Mouse (Mus musculus) embryonic facial prominence, embryonic 13.5 days (tissue): ENCODE results near the gene Safb. TPM values are rescaled to one million over a fixed set of nuclear protein-coding genes. Genes with fewer than 3 reads are reported as not detected.
"Not testable (repeated sequence)": the region's sequence is repeated elsewhere in the genome, so short reads cannot be mapped to it uniquely, and the experiment has no call there.

Experiments used
- ATAC-seq: fragments of 200-750 bp; cut with Nextera tagmentation; 2 replicates; pipeline ENCODE4 v1.8.0; 2017; ENCODE audit warnings: low read depth; ENCODE audit not compliant: insufficient number of reproducible peaks, insufficient read depth, low FRiP score, low TSS enrichment
- H3K27ac ChIP-seq: fragments of 300-500 bp; sonication (generic); 2 replicates; pipeline ENCODE4 v1.5.1; 2015; ENCODE audit warnings: moderate library complexity, mild to moderate bottlenecking, inconsistent platforms
- H3K27me3 ChIP-seq: fragments of 300-500 bp; sonication (generic); 2 replicates; pipeline ENCODE4 v1.6.1; 2015; ENCODE audit warnings: mild to moderate bottlenecking, inconsistent platforms
- H3K36me3 ChIP-seq: fragments of 300-500 bp; sonication (generic); 2 replicates; pipeline ENCODE4 v1.6.1; 2015; ENCODE audit warnings: mild to moderate bottlenecking, inconsistent platforms
- H3K4me1 ChIP-seq: fragments of 300-500 bp; sonication (generic); 2 replicates; pipeline ENCODE4 v1.6.1; 2015; ENCODE audit warnings: inconsistent platforms
- H3K4me2 ChIP-seq: fragments of 300-500 bp; sonication (generic); 2 replicates; pipeline ENCODE4 v1.6.1; 2015; ENCODE audit warnings: moderate library complexity, mild to moderate bottlenecking, inconsistent platforms
- H3K4me3 ChIP-seq: fragments of 300-500 bp; sonication (generic); 2 replicates; pipeline ENCODE4 v1.5.1; 2015; ENCODE audit warnings: mild to moderate bottlenecking, inconsistent platforms
- H3K9ac ChIP-seq: fragments of 300-500 bp; sonication (generic); 2 replicates; pipeline ENCODE4 v1.6.1; 2015; ENCODE audit warnings: mild to moderate bottlenecking, inconsistent platforms
- H3K9me3 ChIP-seq: fragments of 300-500 bp; sonication (generic); 2 replicates; pipeline ENCODE4 v1.6.1; 2016; ENCODE audit warnings: inconsistent platforms
- WGBS: fragments of 180-500 bp; shearing (Covaris S2); methylation state at CpG from one replicate; pipeline ENCODE4 v1.1.7; 2015; ENCODE audit warnings: mixed read lengths; 5-methylcytosine and 5-hydroxymethylcytosine counted together
- polyA plus RNA-seq: library from polyadenylated mRNA; unstranded; fragments of >200 nt; fragmentation: Nextera tagmentation; extraction: Ambion mirVana; gene quantifications from 2 replicates; pipeline ENCODE4 v1.2.1, GENCODE M21; 2015

Safb gene
- polyA plus RNA-seq, 1 experiment from 2014 or later, result 119 TPM

DNA sequence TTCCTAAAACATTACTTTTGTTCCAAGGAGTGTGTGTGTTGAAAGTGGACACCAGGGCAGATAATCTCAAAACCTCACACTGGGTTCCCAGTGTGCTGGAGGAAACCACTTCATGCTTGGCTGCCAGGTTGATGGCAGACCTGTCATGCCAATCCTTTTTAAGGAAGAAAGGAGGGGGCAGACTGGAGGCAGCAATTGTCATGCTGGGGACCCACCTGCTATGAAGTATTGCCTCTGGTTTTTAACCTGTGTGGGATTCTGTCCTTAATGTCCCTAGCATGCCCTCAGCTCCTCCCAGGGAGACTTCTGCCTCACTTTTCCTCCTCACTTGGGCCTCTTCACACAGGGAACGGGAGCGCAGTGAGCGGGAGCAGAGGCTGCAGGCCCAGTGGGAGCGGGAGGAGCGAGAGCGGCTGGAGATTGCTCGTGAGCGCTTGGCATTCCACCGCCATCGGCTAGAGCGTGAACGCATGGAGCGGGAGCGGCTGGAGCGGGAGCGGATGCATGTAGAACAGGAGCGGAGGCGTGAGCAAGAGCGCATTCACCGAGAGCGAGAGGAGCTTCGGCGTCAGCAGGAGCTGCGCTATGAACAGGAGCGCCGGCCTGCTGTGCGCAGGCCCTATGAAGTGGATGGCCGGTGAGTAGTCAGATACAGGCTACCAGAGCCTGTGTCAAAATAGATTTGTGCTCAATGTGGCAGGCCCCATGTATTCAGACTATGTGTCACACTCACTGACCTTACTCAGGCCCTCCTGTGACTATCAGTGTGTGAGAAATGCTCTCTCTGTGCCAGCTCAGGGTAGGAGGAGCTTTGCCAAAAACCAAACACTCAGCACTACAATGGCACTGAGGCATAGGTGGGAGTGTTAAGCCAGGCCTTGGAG is 18.8 kb downstream of the Safb start:
- no peak for ATAC-seq
- Histone ChIP-seq H3K27me3 (no peaks in the 10 kb centered on the region), H3K36me3 (peaks cover 84% of the 10 kb centered on the region), H3K9me3 (no peaks in the 10 kb centered on the region), H3K4me3 (no peak overlapping the region), H3K9ac (no peak overlapping the region), H3K4me1 (peaks cover 9% of the 10 kb centered on the region), H3K27ac (no peak overlapping the region), H3K4me2 (no peak overlapping the region)
- WGBS, result 95% methylated on average over 28 of the region's 28 CpGs

DNA sequence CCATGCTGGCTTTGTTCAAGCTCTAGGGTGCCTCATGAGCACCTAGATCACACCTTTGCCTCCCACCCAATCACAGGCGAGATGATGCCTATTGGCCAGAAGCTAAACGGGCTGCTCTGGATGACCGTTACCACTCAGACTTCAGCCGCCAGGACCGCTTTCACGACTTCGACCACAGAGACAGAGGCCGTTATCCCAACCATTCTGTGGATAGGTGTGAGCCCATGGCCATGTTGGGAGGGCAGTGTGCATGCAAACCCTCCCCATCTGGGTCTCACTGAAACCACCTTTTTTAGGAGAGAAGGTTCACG is 19.4 kb downstream of the Safb start:
- H3K27me3 ChIP-seq, result no peaks in the 10 kb centered on the region
- H3K9me3 ChIP-seq, result no peaks in the 10 kb centered on the region
- no peak overlapping the region for H3K9ac ChIP-seq
- 89% methylated on average over 9 of the region's 9 CpGs for WGBS
- H3K4me2 ChIP-seq, result no peak overlapping the region
- no peak overlapping the region for H3K4me3 ChIP-seq
- no peak overlapping the region for H3K27ac ChIP-seq
- no peak for ATAC-seq
- H3K4me1 ChIP-seq, result peaks cover 13% of the 10 kb centered on the region
- H3K36me3 ChIP-seq, result peaks cover 84% of the 10 kb centered on the region

DNA sequence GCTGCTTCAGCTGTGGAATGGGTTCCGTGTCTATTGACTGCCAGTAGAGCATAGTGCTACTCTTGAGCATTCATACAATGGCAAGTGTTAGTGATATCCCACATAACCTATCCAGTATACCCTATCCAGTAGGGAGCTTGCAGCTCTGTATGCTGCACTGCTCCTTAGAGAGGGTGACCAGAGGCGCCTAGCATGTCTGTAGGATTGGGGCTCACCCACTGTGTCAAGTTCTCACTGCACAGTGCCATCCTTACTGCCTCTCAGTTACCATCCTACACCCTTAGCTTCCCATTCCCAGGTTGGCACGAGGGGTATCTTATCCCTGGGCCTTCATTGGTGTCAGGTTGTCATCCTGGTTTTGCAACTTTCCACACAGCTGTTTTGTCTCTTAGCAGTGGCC is 19.8 kb downstream of the Safb start:
- no peaks in the 10 kb centered on the region for H3K27me3 ChIP-seq
- H3K9ac ChIP-seq, result no peak overlapping the region
- ATAC-seq, result no peak
- peaks cover 13% of the 10 kb centered on the region for H3K4me1 ChIP-seq
- H3K4me2 ChIP-seq, result no peak overlapping the region
- H3K9me3 ChIP-seq, result no peaks in the 10 kb centered on the region
- H3K4me3 ChIP-seq, result no peak overlapping the region
- peaks cover 82% of the 10 kb centered on the region for H3K36me3 ChIP-seq
- 0 out of 2 replicates have a peak overlapping the region, but pooled peaks have one; percentile 14 for H3K27ac ChIP-seq
- WGBS, result 86% methylated on average over 3 of the region's 3 CpGs

DNA sequence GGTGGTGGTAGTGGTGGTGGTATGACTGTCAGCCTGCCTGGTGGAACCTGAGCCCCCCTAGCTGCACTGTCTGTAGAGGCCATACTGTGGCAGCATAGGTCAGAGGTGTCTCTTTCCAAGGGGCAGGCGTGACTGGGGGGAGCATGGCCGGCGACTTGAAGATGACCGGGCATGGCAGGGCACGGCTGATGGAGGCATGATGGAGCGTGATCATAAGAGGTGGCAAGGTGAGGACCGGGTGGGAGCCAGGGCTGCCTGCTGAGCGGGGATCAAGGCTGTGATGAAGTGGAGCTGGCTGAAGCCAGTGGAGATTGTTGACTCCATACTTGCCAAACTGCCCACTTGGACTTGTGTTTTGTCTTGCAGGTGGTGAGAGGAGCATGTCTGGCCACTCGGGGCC is 20.8 kb downstream of the Safb start:
- Histone ChIP-seq H3K9me3 (no peaks in the 10 kb centered on the region), H3K4me2 (no peak overlapping the region), H3K27me3 (no peaks in the 10 kb centered on the region), H3K9ac (no peak overlapping the region), H3K4me3 (no peak overlapping the region), H3K36me3 (peaks cover 72% of the 10 kb centered on the region), H3K27ac (no peak overlapping the region), H3K4me1 (peaks cover 17% of the 10 kb centered on the region)
- no peak for ATAC-seq
- WGBS, result 82% methylated on average over 9 of the region's 9 CpGs

DNA sequence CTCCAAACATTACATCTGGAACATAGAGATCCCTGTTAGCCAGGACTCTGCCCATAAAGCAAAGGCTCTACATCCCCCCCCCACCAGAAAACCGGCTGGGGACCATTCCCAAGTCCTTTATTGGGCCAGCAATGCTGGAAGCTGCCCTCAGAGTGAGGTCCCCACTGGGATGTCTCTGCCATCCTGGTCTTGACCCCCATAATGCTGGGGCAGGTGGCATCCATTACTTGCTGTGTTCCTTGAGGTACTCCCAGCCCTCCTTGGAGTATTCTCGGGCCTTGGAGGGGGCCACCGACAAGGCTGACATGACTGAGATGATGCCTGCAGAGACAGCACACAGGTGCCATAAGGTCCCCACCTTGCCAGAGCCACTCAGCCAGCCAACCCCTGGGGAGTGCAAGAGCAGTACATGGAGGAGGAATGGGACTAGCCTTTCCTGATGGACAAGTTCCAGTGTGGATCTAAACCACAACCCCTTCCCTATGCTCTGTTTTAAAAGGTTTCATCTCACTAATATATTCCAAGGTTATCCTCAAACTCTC is 23.0 kb downstream of the Safb start:
- Histone ChIP-seq H3K4me3 (no peak overlapping the region), H3K27me3 (no peaks in the 10 kb centered on the region), H3K4me1 (peaks cover 23% of the 10 kb centered on the region), H3K4me2 (no peak overlapping the region), H3K27ac (no peak overlapping the region), H3K9ac (no peak overlapping the region), H3K36me3 (peaks cover 50% of the 10 kb centered on the region), H3K9me3 (no peaks in the 10 kb centered on the region)
- 71% methylated on average over 3 of the region's 3 CpGs for WGBS
- ATAC-seq, result no peak

DNA sequence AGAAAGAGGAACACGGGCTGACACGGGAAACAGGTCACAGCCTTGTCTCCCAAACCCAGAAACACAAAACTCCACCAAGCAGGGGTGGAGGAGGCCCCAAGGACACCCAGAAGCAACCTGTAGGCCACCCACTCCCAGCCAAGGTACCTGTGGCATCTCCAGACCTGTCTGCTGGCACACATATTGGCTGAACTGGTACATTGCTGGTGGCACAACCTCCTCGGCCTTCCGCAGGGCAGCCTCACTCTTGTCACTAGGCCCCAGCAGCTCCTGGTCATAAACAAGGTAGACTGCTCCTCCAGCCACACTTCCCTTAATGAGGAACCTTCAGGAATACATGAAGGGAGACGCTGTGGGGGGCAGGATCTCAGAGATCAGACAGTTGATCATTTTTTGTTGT is 24.1 kb downstream of the Safb start:
- no peak for ATAC-seq
- no peak overlapping the region for H3K27ac ChIP-seq
- peak overlapping the region; percentile 83 for H3K9ac ChIP-seq
- 60% methylated on average over 5 of the region's 5 CpGs for WGBS
- H3K4me2 ChIP-seq, result peak overlapping the region; percentile 83
- no peaks in the 10 kb centered on the region for H3K9me3 ChIP-seq
- H3K4me3 ChIP-seq, result peak overlapping the region; percentile 59
- H3K4me1 ChIP-seq, result peaks cover 23% of the 10 kb centered on the region
- no peaks in the 10 kb centered on the region for H3K27me3 ChIP-seq
- H3K36me3 ChIP-seq, result peaks cover 39% of the 10 kb centered on the region

DNA sequence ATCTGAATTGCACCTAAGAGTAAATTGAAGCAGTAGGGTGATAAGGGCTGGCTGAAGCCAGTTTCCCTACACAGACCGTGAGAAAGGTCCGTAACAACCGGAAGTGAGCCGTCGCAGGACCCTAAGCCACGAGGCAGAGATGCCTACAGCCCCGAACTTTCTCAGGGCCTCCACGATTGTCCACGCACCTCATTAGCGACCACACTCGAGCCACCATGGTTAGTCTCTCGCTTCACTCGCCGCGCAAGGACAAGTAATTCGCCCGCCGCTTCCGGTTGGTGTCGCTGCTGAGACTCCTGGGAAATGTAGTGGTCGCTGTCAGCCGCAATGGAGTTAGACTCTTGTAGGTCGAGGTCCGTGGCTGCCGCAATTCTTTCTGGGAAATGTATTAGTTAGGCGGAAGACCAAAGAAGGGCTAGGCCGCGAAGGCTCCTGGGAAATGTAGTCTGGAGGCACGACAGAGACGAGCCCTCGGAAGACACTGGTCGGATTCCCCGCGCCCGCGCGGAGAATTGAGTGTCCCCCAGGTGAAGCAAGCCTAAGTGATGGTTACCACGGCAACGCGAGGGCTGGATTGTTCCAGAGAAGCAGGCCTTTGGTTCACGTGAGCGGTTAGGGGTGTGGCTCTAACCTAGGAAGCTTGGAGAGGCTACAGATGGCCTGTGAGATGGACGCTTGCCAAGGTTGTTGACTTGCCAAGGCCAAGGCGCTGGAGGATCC is 25.0 kb downstream of the Safb start, which contains the start of gene 2410015M20Rik:
2410015M20Rik (minus strand) TSS at position 320 of the 720 bp plus-strand sequence.
- under 1% methylated on average over 44 of the region's 44 CpGs for WGBS
- H3K27ac ChIP-seq, result peak within 1 kb of the TSS; percentile 72

DNA sequence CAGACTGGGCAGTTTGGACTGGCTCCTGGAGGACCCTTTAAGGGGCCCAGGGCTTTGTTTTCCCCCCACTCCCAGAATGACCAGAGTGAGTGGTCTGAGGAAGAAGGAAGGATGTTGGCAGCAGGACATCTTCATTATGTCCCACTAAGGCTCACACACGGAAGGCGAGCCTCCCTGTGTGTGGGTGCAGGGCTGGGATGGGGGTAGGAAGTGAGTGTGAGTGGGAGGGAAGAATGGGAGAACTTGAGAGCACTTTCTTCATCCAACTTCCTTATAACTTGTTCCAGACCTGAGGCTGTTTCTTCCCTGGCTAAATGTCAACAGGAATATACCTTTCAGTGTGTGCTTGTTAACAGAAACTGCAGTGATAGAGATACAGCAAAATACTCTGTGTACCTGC is 26.7 kb downstream of the Safb start:
- ATAC-seq, result no peak
- Histone ChIP-seq H3K4me1 (peaks cover 39% of the 10 kb centered on the region), H3K27ac (no peak overlapping the region), H3K9ac (no peak overlapping the region), H3K27me3 (no peaks in the 10 kb centered on the region), H3K36me3 (peaks cover 36% of the 10 kb centered on the region), H3K9me3 (no peaks in the 10 kb centered on the region), H3K4me2 (no peak overlapping the region), H3K4me3 (no peak overlapping the region)
- WGBS, result 66% methylated on average over 2 of the region's 2 CpGs

More for the DNA sequence above, 25.0 kb downstream of the Safb start, which contains the start of gene 2410015M20Rik:
- peak; percentile 82 for ATAC-seq
- peak within 1 kb of the TSS; percentile 83 for H3K4me2 ChIP-seq
- peak within 1 kb of the TSS; percentile 83 for H3K9ac ChIP-seq
- H3K9me3 ChIP-seq, result no peaks in the 10 kb centered on the region
- H3K4me3 ChIP-seq, result peak within 1 kb of the TSS; percentile 59
- H3K4me1 ChIP-seq, result peaks cover 27% of the 10 kb centered on the region
- no peaks in the 10 kb centered on the region for H3K27me3 ChIP-seq
- H3K36me3 ChIP-seq, result peaks cover 36% of the 10 kb centered on the region

DNA sequence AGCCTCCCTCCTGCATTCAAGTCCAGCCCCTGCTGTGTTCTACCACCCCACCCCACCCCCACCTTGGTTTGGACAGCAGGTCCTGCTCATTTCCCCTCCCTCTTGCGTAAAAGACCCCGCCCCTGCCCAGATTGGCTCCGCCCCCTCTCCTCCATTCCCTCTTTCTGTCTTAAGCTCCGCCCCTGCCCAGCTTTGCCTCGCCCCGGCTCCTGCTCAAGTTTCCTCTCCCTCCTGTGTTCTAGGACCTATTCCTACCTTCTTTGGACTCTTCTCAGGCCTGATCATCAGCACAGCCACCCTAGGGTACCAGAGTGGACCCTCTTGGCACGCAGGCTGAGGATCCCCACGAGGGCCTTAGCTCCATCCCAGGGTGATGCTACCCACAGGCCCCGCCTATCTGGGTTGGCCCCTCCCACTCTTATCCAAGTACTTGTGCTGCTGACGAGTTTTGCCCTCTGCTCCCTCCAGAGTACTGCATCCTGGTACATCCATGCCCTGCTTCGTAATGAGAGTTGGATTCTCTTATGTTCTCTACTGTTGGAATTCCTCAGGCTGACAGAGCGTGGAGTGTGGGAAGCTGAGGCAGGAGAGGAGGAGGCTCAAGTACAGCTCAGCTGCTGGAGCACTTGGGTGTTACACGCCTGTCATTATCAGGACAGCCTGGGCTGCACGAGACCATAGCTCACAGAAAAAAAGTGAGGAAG is 27.4 kb downstream of the Safb start:
- H3K36me3 ChIP-seq, result peaks cover 36% of the 10 kb centered on the region
- H3K4me2 ChIP-seq, result peak overlapping the region; percentile 16; the same call in 1 of the 2 replicates
- H3K4me3 ChIP-seq, result 0 out of 2 replicates have a peak overlapping the region, but pooled peaks have one; percentile 1
- H3K9me3 ChIP-seq, result no peaks in the 10 kb centered on the region
- no peak overlapping the region for H3K9ac ChIP-seq
- peak overlapping the region; percentile 11; the same call in 1 of the 2 replicates for H3K27ac ChIP-seq
- H3K27me3 ChIP-seq, result no peaks in the 10 kb centered on the region
- WGBS, result 15% methylated on average over 14 of the region's 14 CpGs
- H3K4me1 ChIP-seq, result peaks cover 39% of the 10 kb centered on the region
- no peak for ATAC-seq

DNA sequence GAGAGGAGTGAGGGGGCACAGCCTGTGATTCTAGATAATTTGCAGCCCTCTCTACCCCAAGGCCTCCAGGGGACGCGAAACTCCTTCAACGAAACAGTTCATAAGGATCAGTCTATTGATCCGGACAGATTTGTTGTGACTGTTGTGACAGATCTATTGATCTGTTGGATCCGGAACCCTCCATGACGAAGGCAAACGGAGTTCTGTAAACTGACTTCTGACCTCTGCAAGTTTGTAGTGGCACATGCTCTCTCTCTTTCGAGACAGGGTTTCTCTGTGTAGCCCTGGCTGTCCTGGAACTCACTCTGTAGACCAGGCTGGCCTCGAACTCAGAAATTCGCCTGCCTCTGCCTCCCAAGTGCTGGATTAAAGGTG is 27.9 kb downstream of the Safb start:
- peaks cover 37% of the 10 kb centered on the region for H3K36me3 ChIP-seq
- WGBS, result 76% methylated on average over 10 of the region's 10 CpGs
- peaks cover 38% of the 10 kb centered on the region for H3K4me1 ChIP-seq
- H3K9me3 ChIP-seq, ATAC-seq, H3K27me3 ChIP-seq, H3K4me2 ChIP-seq, H3K9ac ChIP-seq: not testable (repeated sequence)
- peak overlapping the region; percentile 11; the same call in 1 of the 2 replicates for H3K27ac ChIP-seq
- H3K4me3 ChIP-seq, result 0 out of 2 replicates have a peak overlapping the region, but pooled peaks have one; percentile 1

DNA sequence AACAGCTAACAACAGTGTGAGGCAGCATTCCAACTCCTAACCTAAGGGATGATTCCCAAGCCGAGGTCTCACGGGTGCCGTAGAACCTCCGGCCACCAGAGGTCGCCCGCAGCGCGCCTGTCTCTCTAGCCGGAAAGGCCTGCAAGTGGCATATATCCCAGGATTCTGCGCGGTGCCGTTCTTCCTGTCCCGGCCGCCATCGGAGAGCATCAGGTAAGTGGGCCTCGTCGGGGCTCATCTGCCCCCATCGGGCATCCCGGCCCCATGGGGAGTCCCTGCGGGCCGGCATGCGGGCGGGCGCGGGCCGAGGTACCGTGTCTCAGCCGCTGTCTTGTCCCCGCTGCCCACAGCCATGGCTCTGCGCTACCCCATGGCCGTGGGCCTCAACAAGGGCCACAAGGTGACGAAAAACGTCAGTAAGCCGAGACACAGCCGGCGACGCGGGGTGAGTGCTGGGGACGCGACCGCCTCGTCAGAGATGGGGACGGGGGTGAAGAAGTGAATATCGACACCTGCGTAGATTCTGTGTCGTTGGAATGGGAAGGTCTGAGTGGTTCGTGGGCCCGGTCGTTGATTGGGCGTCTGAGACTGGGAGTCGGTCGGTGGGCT is 28.7 kb downstream of the Safb start, which contains the start of gene Rpl36:
Rpl36 (plus strand) TSS at position 181 of the 609 bp plus-strand sequence.
- under 1% methylated on average over 52 of the region's 52 CpGs for whole genome bisulfite sequencing
- Histone ChIP-seq H3K9me3 (no peaks in the 10 kb centered on the region), H3K9ac (peak within 1 kb of the TSS; percentile 88), H3K4me3 (peak within 1 kb of the TSS; percentile 62), H3K27me3 (no peaks in the 10 kb centered on the region), H3K4me2 (peak within 1 kb of the TSS; percentile 89), H3K4me1 (peaks cover 31% of the 10 kb centered on the region), H3K36me3 (peaks cover 43% of the 10 kb centered on the region), H3K27ac (peak within 1 kb of the TSS; percentile 94)
- peak; percentile 34 for ATAC-seq
